Mouse (Mus musculus): ENCODE results near the gene Nod2. TPM values are rescaled to one million over a fixed set of nuclear protein-coding genes. Genes with fewer than 3 reads are reported as not detected.

The Nod2 gene
- polyA plus RNA-seq, 1 experiment from 2014 or later = 0.21 TPM

GRCm38 (mm10) chr8:88614981-88615380, 32.1 kb upstream of the Nod2 start:
- no peak overlapping the region for H3K27ac ChIP-seq (ENCODE audit: low read length)
- no peaks in the 10 kb centered on the region for H3K9me3 ChIP-seq (ENCODE audit: control insufficient read depth, low read length)
- H3K27me3 ChIP-seq (ENCODE audit: control insufficient read depth, insufficient read depth, low read depth, low read length) = no peaks in the 10 kb centered on the region
- no peak overlapping the region for H3K4me3 ChIP-seq (ENCODE audit: low read length)
- 46% methylated on average over 5 of the region's 5 CpGs for WGBS
- no peaks in the 10 kb centered on the region; the same call in 1 of the 2 replicates for H3K4me1 ChIP-seq (replicated peaks; ENCODE audit: control insufficient read depth, insufficient read depth, low read length)
- H3K9ac ChIP-seq (ENCODE audit: low read length) = no peak overlapping the region
- H3K4me2 ChIP-seq (ENCODE audit: low read depth, low read length) = no peak overlapping the region
- no peaks in the 10 kb centered on the region for H3K36me3 ChIP-seq (ENCODE audit: control insufficient read depth, insufficient read depth, low read length)
- ATAC-seq (ENCODE audit: low read depth) = no peak

- H3K9me3 ChIP-seq (ENCODE audit: control insufficient read depth, low read length) = no peaks in the 10 kb centered on the region
- no peak overlapping the region for H3K9ac ChIP-seq (ENCODE audit: low read length)
- no peaks in the 10 kb centered on the region for H3K27me3 ChIP-seq (ENCODE audit: control insufficient read depth, insufficient read depth, low read depth, low read length)
- no peak for ATAC-seq (ENCODE audit: low read depth)
- H3K27ac ChIP-seq (ENCODE audit: low read length) = no peak overlapping the region
- no peak overlapping the region for H3K4me2 ChIP-seq (ENCODE audit: low read depth, low read length)
- 41% methylated on average over 5 of the region's 5 CpGs for WGBS
- H3K4me1 ChIP-seq (replicated peaks; ENCODE audit: control insufficient read depth, insufficient read depth, low read length) = peaks cover 4% of the 10 kb centered on the region; the same call in 1 of the 2 replicates
- no peaks in the 10 kb centered on the region for H3K36me3 ChIP-seq (ENCODE audit: control insufficient read depth, insufficient read depth, low read length)
- no peak overlapping the region for H3K4me3 ChIP-seq (ENCODE audit: low read length)
Observed at GRCm38 (mm10) chr8:88618612-88619011, 28.5 kb upstream of the Nod2 start.

GRCm38 (mm10) chr8:88619513-88619912, 27.6 kb upstream of the Nod2 start:
- Histone ChIP-seq H3K4me2 (ENCODE audit: low read depth, low read length) (no peak overlapping the region), H3K4me3 (ENCODE audit: low read length) (no peak overlapping the region), H3K9me3 (ENCODE audit: control insufficient read depth, low read length) (no peaks in the 10 kb centered on the region), H3K4me1 (replicated peaks; ENCODE audit: control insufficient read depth, insufficient read depth, low read length) (peaks cover 4% of the 10 kb centered on the region; the same call in 1 of the 2 replicates), H3K9ac (ENCODE audit: low read length) (no peak overlapping the region), H3K27ac (ENCODE audit: low read length) (no peak overlapping the region), H3K36me3 (ENCODE audit: control insufficient read depth, insufficient read depth, low read length) (no peaks in the 10 kb centered on the region), H3K27me3 (ENCODE audit: control insufficient read depth, insufficient read depth, low read depth, low read length) (no peaks in the 10 kb centered on the region)
- 60% methylated on average over 3 of the region's 3 CpGs for WGBS
- no peak for ATAC-seq (ENCODE audit: low read depth)

- Histone ChIP-seq H3K9ac (ENCODE audit: low read length) (no peak overlapping the region), H3K27me3 (ENCODE audit: control insufficient read depth, insufficient read depth, low read depth, low read length) (peaks cover 1% of the 10 kb centered on the region; the same call in 1 of the 2 replicates), H3K9me3 (ENCODE audit: control insufficient read depth, low read length) (no peaks in the 10 kb centered on the region), H3K27ac (ENCODE audit: low read length) (no peak overlapping the region), H3K4me1 (replicated peaks; ENCODE audit: control insufficient read depth, insufficient read depth, low read length) (peaks cover 4% of the 10 kb centered on the region; the same call in 1 of the 2 replicates), H3K36me3 (ENCODE audit: control insufficient read depth, insufficient read depth, low read length) (no peaks in the 10 kb centered on the region), H3K4me3 (ENCODE audit: low read length) (no peak overlapping the region), H3K4me2 (ENCODE audit: low read depth, low read length) (no peak overlapping the region)
- 45% methylated on average over 5 of the region's 5 CpGs for WGBS
- no peak for ATAC-seq (ENCODE audit: low read depth)
Observed at GRCm38 (mm10) chr8:88620931-88621330, 26.2 kb upstream of the Nod2 start.

- peaks cover 4% of the 10 kb centered on the region; the same call in 1 of the 2 replicates for H3K4me1 ChIP-seq (replicated peaks; ENCODE audit: control insufficient read depth, insufficient read depth, low read length)
- ATAC-seq (ENCODE audit: low read depth) = 0 out of 2 replicates have a peak, but pooled peaks have one; percentile 39
- H3K4me3 ChIP-seq (ENCODE audit: low read length) = no peak overlapping the region
- no peak overlapping the region for H3K27ac ChIP-seq (ENCODE audit: low read length)
- H3K9me3 ChIP-seq (ENCODE audit: control insufficient read depth, low read length) = no peaks in the 10 kb centered on the region
- H3K27me3 ChIP-seq (ENCODE audit: control insufficient read depth, insufficient read depth, low read depth, low read length) = peaks cover 4% of the 10 kb centered on the region; the same call in 1 of the 2 replicates
- H3K9ac ChIP-seq (ENCODE audit: low read length) = no peak overlapping the region
- H3K36me3 ChIP-seq (ENCODE audit: control insufficient read depth, insufficient read depth, low read length) = no peaks in the 10 kb centered on the region
- no peak overlapping the region for H3K4me2 ChIP-seq (ENCODE audit: low read depth, low read length)
- under 1% methylated on average over 8 of the region's 8 CpGs for WGBS
Observed at GRCm38 (mm10) chr8:88621408-88621807, 25.7 kb upstream of the Nod2 start.

GRCm38 (mm10) chr8:88623351-88623750, 23.8 kb upstream of the Nod2 start:
- 77% methylated on average over 3 of the region's 3 CpGs for WGBS
- Histone ChIP-seq H3K9me3 (ENCODE audit: control insufficient read depth, low read length) (no peaks in the 10 kb centered on the region), H3K27ac (ENCODE audit: low read length) (no peak overlapping the region), H3K9ac (ENCODE audit: low read length) (no peak overlapping the region), H3K4me3 (ENCODE audit: low read length) (no peak overlapping the region), H3K4me2 (ENCODE audit: low read depth, low read length) (no peak overlapping the region), H3K4me1 (replicated peaks; ENCODE audit: control insufficient read depth, insufficient read depth, low read length) (peaks cover 6% of the 10 kb centered on the region; the same call in 1 of the 2 replicates), H3K36me3 (ENCODE audit: control insufficient read depth, insufficient read depth, low read length) (no peaks in the 10 kb centered on the region), H3K27me3 (ENCODE audit: control insufficient read depth, insufficient read depth, low read depth, low read length) (peaks cover 8% of the 10 kb centered on the region; the same call in 1 of the 2 replicates)
- no peak for ATAC-seq (ENCODE audit: low read depth)

GRCm38 (mm10) chr8:88624276-88624675, 22.8 kb upstream of the Nod2 start:
- Histone ChIP-seq H3K36me3 (ENCODE audit: control insufficient read depth, insufficient read depth, low read length) (no peaks in the 10 kb centered on the region), H3K4me3 (ENCODE audit: low read length) (no peak overlapping the region), H3K4me1 (replicated peaks; ENCODE audit: control insufficient read depth, insufficient read depth, low read length) (0 out of 2 replicates have a peak, but pooled peaks cover 6% of the 10 kb centered on the region), H3K9me3 (ENCODE audit: control insufficient read depth, low read length) (no peaks in the 10 kb centered on the region), H3K27ac (ENCODE audit: low read length) (no peak overlapping the region), H3K27me3 (ENCODE audit: control insufficient read depth, insufficient read depth, low read depth, low read length) (peaks cover 8% of the 10 kb centered on the region; the same call in 1 of the 2 replicates), H3K9ac (ENCODE audit: low read length) (no peak overlapping the region), H3K4me2 (ENCODE audit: low read depth, low read length) (no peak overlapping the region)
- WGBS = 86% methylated on average over 3 of the region's 3 CpGs
- ATAC-seq (ENCODE audit: low read depth) = no peak

- H3K9ac ChIP-seq (ENCODE audit: low read length) = no peak overlapping the region
- H3K36me3 ChIP-seq (ENCODE audit: control insufficient read depth, insufficient read depth, low read length) = no peaks in the 10 kb centered on the region
- H3K4me1 ChIP-seq (replicated peaks; ENCODE audit: control insufficient read depth, insufficient read depth, low read length) = 0 out of 2 replicates have a peak, but pooled peaks cover 2% of the 10 kb centered on the region
- no peak overlapping the region; the same call in 1 of the 2 replicates for H3K4me2 ChIP-seq (ENCODE audit: low read depth, low read length)
- WGBS = 57% methylated on average over 3 of the region's 3 CpGs
- no peak for ATAC-seq (ENCODE audit: low read depth)
- no peak overlapping the region for H3K27ac ChIP-seq (ENCODE audit: low read length)
- H3K9me3 ChIP-seq (ENCODE audit: control insufficient read depth, low read length) = no peaks in the 10 kb centered on the region
- H3K27me3 ChIP-seq (ENCODE audit: control insufficient read depth, insufficient read depth, low read depth, low read length) = peaks cover 8% of the 10 kb centered on the region; the same call in 1 of the 2 replicates
- H3K4me3 ChIP-seq (ENCODE audit: low read length) = no peak overlapping the region; the same call in 1 of the 2 replicates
Observed at GRCm38 (mm10) chr8:88626433-88626832, 20.7 kb upstream of the Nod2 start.

- Histone ChIP-seq H3K36me3 (ENCODE audit: control insufficient read depth, insufficient read depth, low read length) (no peaks in the 10 kb centered on the region), H3K4me2 (ENCODE audit: low read depth, low read length) (peak overlapping the region; percentile 95), H3K9me3 (ENCODE audit: control insufficient read depth, low read length) (no peaks in the 10 kb centered on the region), H3K27ac (ENCODE audit: low read length) (no peak overlapping the region; the same call in 1 of the 2 replicates), H3K4me1 (replicated peaks; ENCODE audit: control insufficient read depth, insufficient read depth, low read length) (0 out of 2 replicates have a peak, but pooled peaks cover 2% of the 10 kb centered on the region), H3K9ac (ENCODE audit: low read length) (peak overlapping the region; percentile 78), H3K4me3 (ENCODE audit: low read length) (peak overlapping the region; percentile 61), H3K27me3 (ENCODE audit: control insufficient read depth, insufficient read depth, low read depth, low read length) (peaks cover 8% of the 10 kb centered on the region; the same call in 1 of the 2 replicates)
- WGBS = 12% methylated on average over 19 of the region's 19 CpGs
- no peak for ATAC-seq (ENCODE audit: low read depth)
Observed at GRCm38 (mm10) chr8:88626940-88627264, 20.2 kb upstream of the Nod2 start.

Measured in lung, embryonic 16.5 days (tissue).